Mouse (Mus musculus): ENCODE results near the gene Gm32802.
"Not testable (repeated sequence)": the region's sequence is repeated elsewhere in the genome, so short reads cannot be mapped to it uniquely, and the experiment has no call there.

DNA sequence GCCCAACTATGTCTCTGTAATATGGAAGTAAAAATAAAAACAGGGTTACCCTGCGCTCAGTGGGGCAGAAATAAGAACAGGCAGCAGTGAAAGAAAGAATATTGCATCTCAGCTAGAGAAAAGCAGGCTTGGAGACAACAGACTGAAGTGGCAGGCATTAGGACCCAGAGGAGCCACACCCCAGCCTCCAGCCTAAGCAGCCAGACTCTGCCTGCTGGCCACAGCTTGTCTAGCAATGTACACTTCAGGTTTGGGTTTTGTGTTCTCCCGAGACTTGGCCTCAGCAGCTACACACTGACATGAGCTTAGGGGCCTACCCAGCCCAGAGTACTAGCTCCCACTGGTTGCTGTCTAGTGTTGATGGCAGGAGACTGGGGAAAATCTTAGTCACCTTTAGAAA lies 43.6 kb downstream of the Gm32802 start:
- not testable (repeated sequence) for TF ChIP-seq CTCF, EP300 (IDR thresholded peaks at IDR 0.05)
